Mouse (Mus musculus): ENCODE results near the gene Gm9507. TPM values are rescaled to one million over a fixed set of nuclear protein-coding genes. Genes with fewer than 3 reads are reported as not detected.
"Not testable (repeated sequence)": the region's sequence is repeated elsewhere in the genome, so short reads cannot be mapped to it uniquely, and the experiment has no call there.

Gm9507 gene
- total RNA-seq (2017): not detected in 2 replicates

- no peak for ATAC-seq (ENCODE audit: extremely low read depth, insufficient number of reproducible peaks, low FRiP score, poor library complexity, severe bottlenecking)
Observed at GRCm38 (mm10) chr10:77811743-77812142, at the start of gene Gm9507. Gene Gm9507, minus strand, starts transcription at chr10:77811843.

GRCm38 (mm10) chr10:77852559-77852958 lies 40.9 kb upstream of the Gm9507 start, which contains the start of gene Gm10318:
Gene Gm10318, plus strand, starts transcription at chr10:77852859.
- no peak for ATAC-seq (ENCODE audit: extremely low read depth, insufficient number of reproducible peaks, low FRiP score, poor library complexity, severe bottlenecking)

GRCm38 (mm10) chr10:77847538-77847937 lies 35.9 kb upstream of the Gm9507 start:
- ATAC-seq (ENCODE audit: extremely low read depth, insufficient number of reproducible peaks, low FRiP score, poor library complexity, severe bottlenecking): no peak

DNA sequence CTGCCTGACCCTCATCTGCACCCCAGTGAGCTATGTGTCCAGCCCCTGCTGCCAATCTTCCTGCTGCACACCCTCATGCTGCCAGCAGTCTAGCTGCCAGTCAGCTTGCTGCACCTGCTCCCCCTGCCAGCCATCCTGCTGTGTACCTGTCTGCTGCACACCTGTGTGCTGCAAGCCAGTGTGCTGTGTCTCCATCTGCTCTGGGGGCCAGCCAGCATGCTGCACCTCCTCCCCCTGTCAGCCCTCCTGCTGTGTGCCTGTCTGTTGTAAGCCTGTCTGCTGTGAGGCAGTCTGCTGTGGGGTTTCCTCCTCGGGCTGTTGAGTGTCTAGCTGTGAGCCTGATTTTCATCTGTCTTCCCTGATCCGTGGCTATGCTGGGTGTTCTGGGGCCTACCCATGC lies 35.3 kb upstream of the Gm9507 start:
- no peak for ATAC-seq (ENCODE audit: extremely low read depth, insufficient number of reproducible peaks, low FRiP score, poor library complexity, severe bottlenecking)

DNA sequence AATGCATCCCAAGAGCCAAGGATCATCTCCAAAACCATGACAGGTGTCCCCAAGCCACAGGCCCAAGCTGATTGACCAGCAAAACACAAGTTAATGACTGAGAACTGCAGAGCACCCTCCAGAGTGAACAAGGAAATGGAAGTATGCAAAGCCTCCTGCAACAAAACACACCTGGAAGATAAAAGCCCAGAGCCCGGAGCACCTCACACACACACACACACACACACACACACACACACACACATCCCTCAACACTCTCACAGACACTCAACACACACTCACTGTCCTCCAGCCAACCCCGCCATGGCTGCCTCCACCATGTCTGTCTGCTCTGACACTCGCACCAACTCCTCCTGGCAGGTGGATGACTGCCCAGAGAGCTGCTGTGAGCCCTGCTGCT lies 34.9 kb upstream of the Gm9507 start, which contains the start of gene Gm36176:
Gene Gm36176, plus strand, starts transcription at position 301 of the 400 bp plus-strand sequence.
- ATAC-seq (ENCODE audit: extremely low read depth, insufficient number of reproducible peaks, low FRiP score, poor library complexity, severe bottlenecking): no peak

DNA sequence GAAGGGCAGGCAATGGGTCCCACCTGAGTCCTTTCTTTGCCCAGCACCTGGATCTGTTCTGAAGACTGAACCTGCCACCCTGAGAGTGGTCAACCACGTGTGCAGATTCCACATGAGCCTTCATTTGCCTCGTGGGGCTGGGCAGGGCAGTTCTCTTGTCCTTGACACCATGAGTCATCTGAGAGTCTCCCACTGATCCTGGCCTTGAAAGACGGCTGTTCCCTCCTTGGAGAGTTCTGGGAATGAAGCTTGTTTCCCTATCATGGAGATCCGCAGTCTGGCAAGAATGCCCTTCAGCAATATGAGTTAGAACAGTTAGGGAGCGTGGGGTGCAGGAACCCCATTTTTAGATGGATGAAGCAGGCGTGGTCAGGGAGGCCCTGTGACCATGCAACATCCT lies 27.4 kb upstream of the Gm9507 start:
- ATAC-seq (ENCODE audit: extremely low read depth, insufficient number of reproducible peaks, low FRiP score, poor library complexity, severe bottlenecking): no peak

DNA sequence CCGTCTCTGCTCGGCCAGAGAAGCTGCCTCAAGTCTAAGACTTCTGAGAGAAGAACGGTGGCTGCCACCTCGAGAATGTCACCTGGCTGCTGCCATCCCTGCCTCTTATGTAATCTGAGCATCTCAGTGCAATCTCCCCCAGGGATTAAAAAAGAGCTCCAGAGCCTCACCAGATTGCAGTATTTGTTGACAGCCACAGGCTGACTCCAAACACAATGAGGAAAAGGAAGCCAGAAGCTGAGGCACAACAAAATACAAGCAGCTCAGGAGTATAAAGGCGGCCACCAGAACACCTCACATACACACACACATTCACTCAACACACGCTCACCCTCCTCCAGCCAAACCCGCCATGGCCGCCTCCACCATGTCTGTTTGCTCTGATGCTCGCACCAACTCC lies 24.0 kb upstream of the Gm9507 start, which contains the start of gene Krtap10-10:
Gene Krtap10-10, plus strand, starts transcription at position 301 of the 400 bp plus-strand sequence.
- no peak for ATAC-seq (ENCODE audit: extremely low read depth, insufficient number of reproducible peaks, low FRiP score, poor library complexity, severe bottlenecking)

DNA sequence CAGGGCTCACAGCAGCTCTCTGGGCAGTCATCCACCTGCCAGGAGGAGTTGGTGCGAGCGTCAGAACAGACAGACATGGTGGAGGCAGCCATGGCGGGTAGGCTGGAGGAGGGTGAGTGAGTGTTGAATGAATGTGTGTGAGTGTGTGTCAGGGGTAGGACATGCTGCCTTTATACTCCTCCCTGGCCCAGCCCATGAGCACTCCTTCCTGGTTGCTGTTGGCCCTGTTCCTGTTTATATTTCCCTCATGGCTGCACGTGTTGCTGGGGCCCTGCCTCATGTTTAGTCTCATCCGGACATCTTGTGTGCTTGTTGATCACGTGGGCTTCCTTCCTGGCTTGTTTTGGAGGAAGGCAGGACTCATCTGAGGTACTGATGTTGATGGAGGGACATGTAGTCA lies 15.3 kb upstream of the Gm9507 start, which contains the start of gene Krtap10-4:
Gene Krtap10-4, minus strand, starts transcription at position 145 of the 400 bp plus-strand sequence.
- no peak for ATAC-seq (ENCODE audit: extremely low read depth, insufficient number of reproducible peaks, low FRiP score, poor library complexity, severe bottlenecking)

DNA sequence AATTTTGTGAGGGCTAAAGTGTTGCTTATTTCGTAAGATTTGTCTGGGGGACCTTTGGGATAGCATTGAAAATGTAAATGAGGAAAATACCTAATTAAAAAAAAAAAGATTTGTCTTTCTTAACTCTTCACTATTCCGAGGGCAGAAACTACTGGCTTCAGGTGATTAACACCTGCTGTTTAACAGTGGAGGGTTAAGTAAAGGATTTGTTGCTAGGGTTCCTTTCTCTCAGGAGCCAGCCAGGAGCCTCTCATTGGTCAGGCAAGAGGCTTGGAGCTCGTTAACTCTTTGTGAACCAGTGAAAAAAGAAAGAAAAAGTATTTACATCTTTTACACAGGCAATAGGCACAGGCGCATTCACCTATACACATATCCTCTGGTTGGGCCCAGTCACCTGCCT lies 7.6 kb upstream of the Gm9507 start:
- no peak for ATAC-seq (ENCODE audit: extremely low read depth, insufficient number of reproducible peaks, low FRiP score, poor library complexity, severe bottlenecking)

- no peak for ATAC-seq (ENCODE audit: extremely low read depth, insufficient number of reproducible peaks, low FRiP score, poor library complexity, severe bottlenecking)
Observed at GRCm38 (mm10) chr10:77818523-77818922, 6.9 kb upstream of the Gm9507 start.

- no peak for ATAC-seq (ENCODE audit: extremely low read depth, insufficient number of reproducible peaks, low FRiP score, poor library complexity, severe bottlenecking)
Observed at GRCm38 (mm10) chr10:77815514-77815913, 3.9 kb upstream of the Gm9507 start.

GRCm38 (mm10) chr10:77814382-77814781 lies 2.7 kb upstream of the Gm9507 start, which contains the start of gene Gm2696:
Gene Gm2696, plus strand, starts transcription at chr10:77814682.
- no peak for ATAC-seq (ENCODE audit: extremely low read depth, insufficient number of reproducible peaks, low FRiP score, poor library complexity, severe bottlenecking)

DNA sequence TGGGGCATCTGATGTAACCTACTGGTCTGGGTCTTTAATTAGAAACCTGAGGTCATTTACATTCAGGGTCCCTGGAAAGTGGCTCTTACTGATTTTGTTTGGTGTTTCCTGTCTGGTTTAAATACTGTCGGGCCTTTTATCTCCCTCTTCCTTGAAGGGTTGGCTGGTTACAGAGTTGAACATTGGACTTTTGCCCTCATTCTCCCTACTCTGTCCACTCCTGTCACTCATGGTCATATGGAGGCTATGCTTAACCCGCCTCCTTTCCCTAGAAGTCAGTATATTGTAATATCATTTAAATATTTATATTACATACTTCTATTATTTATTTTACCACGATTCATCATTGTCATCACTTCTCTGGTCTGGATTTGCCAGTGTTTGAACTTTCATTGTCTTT lies 7.5 kb downstream of the Gm9507 start:
- no peak for ATAC-seq (ENCODE audit: extremely low read depth, insufficient number of reproducible peaks, low FRiP score, poor library complexity, severe bottlenecking)

- ATAC-seq (ENCODE audit: extremely low read depth, insufficient number of reproducible peaks, low FRiP score, poor library complexity, severe bottlenecking): no peak
Observed at GRCm38 (mm10) chr10:77798921-77799508, 12.6 kb downstream of the Gm9507 start, which contains the start of gene Gm19668. Gene Gm19668, minus strand, starts transcription at chr10:77799133.

DNA sequence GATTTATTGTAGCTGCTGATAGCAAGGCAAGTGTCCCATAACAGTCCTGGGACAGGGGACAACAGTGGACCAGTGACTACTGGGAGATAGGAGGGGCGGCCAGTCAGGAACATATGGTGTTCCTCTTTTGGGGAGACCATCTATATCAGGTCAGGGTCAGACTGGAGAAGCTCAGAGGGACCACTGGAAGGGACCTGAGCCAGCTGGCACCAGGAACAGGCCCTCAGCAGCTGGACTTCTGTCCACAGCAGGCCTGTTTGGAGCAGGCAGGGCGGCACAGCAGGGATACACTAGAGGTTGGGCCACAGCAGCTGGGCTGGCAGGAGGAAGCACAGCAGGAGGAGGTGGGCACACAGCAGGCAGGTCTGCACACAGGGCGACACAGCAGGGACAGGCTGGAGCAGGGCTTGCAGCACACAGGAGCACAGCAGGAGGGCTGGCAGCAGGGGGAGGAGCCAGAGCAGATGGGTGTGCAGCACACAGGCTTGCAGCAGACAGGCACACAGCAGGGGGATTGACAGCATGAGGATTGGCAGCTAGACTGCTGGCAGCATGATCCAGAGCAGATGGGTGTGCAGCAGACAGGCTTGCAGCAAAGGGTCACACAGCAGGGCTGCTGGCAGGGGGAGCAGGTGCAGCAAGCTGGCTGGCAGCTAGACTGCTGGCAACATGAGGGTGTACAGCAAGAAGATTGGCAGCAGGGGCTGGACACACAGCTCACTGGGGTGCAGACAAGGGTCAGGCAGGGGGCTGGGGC lies 13.3 kb downstream of the Gm9507 start:
- ATAC-seq (ENCODE audit: extremely low read depth, insufficient number of reproducible peaks, low FRiP score, poor library complexity, severe bottlenecking): not testable (repeated sequence)

DNA sequence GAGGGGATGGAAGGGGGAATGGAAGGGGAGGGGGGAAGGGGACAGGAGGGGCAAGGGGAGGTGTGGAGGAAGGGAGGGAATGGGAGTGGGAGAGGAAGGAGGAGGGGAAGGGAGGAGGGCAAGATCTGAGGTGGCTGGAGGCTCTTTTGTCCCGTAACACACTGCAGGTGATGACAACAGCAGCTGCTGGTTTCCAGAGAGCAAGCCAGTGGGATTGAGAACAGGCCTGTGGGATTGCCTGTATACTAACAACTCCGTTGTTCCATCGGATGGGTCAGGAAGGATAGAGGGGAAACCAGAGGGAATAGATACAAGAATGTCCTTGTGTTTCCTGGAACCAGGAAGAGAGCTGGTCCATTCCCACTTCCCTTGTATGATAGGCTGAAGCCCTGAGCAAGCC lies 14.0 kb downstream of the Gm9507 start:
- no peak for ATAC-seq (ENCODE audit: extremely low read depth, insufficient number of reproducible peaks, low FRiP score, poor library complexity, severe bottlenecking)

GRCm38 (mm10) chr10:77794976-77795375 lies 16.7 kb downstream of the Gm9507 start, which contains the start of gene Gm9639:
Gene Gm9639, minus strand, starts transcription at chr10:77795076.
- no peak for ATAC-seq (ENCODE audit: extremely low read depth, insufficient number of reproducible peaks, low FRiP score, poor library complexity, severe bottlenecking)

GRCm38 (mm10) chr10:77788621-77789020 lies 23.0 kb downstream of the Gm9507 start:
- ATAC-seq (ENCODE audit: extremely low read depth, insufficient number of reproducible peaks, low FRiP score, poor library complexity, severe bottlenecking): no peak

GRCm38 (mm10) chr10:77787876-77788275 lies 23.8 kb downstream of the Gm9507 start, which contains the start of gene Gm7137:
Gene Gm7137, minus strand, starts transcription at chr10:77788200.
- not testable (repeated sequence) for ATAC-seq (ENCODE audit: extremely low read depth, insufficient number of reproducible peaks, low FRiP score, poor library complexity, severe bottlenecking)

DNA sequence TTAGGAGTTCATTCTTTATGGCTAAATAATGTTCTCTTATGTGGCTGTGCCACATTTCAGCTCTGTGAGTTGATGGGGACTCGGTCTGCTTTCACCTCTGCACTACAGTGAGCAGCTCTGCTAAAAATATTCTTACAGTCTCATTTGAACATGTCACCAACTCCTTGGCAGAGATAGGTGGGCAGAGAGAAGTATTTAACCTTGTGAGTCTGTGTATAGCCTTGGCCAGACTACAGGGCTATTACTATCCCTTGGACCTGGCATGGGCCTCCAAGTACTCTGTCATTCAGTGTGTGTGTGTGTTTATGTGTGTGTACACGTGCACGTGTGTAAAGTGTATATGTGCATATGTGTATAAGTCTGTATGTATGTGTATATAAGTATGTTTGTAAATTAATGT lies 28.2 kb downstream of the Gm9507 start:
- not testable (repeated sequence) for ATAC-seq (ENCODE audit: extremely low read depth, insufficient number of reproducible peaks, low FRiP score, poor library complexity, severe bottlenecking)

Data from neutrophil, adult 5-6 weeks (primary cell).